Mouse (Mus musculus) liver, embryonic 16.5 days (tissue): Measurements from ENCODE around the gene Akap9. TPM values are rescaled to one million over a fixed set of nuclear protein-coding genes. Genes with fewer than 3 reads are reported as not detected.

Experiments used
- ATAC-seq: fragments of 200-750 bp; cut with Nextera tagmentation; 2 replicates; pipeline ENCODE4 v1.8.0; 2017; ENCODE audit warnings: low read depth, mild to moderate bottlenecking, moderate number of reproducible peaks, moderate library complexity
- H3K27ac ChIP-seq: fragments of 300-500 bp; sonication (generic); 2 replicates; pipeline ENCODE4 v1.5.1; 2014; ENCODE audit warnings: mild to moderate bottlenecking, low read length
- H3K27me3 ChIP-seq: fragments of 300-500 bp; sonication (generic); 2 replicates; pipeline ENCODE4 v1.6.1; 2014; ENCODE audit warnings: low read depth, low read length, mixed read lengths; ENCODE audit not compliant: control insufficient read depth, insufficient read depth
- H3K36me3 ChIP-seq: fragments of 300-500 bp; sonication (generic); 2 replicates; pipeline ENCODE4 v1.6.1; 2014; ENCODE audit warnings: mild to moderate bottlenecking; ENCODE audit not compliant: control insufficient read depth, insufficient read depth
- H3K4me1 ChIP-seq: fragments of 300-500 bp; sonication (generic); 2 replicates; pipeline ENCODE4 v1.6.1; 2014; ENCODE audit warnings: low read depth, low read length, mixed read lengths; ENCODE audit not compliant: control insufficient read depth
- H3K4me2 ChIP-seq: fragments of 300-500 bp; sonication (generic); 2 replicates; pipeline ENCODE4 v1.6.1; 2014; ENCODE audit warnings: low read depth, low read length, mixed read lengths
- H3K4me3 ChIP-seq: fragments of 300-500 bp; sonication (generic); 2 replicates; pipeline ENCODE4 v1.5.1; 2014; ENCODE audit warnings: low read depth, mild to moderate bottlenecking, low read length
- H3K9ac ChIP-seq: fragments of 300-500 bp; sonication (generic); 2 replicates; pipeline ENCODE4 v1.6.1; 2014; ENCODE audit warnings: low read depth, low read length
- H3K9me3 ChIP-seq: fragments of 300-500 bp; sonication (generic); replicated peaks from 2 replicates; pipeline ENCODE4 v1.6.1; 2016; ENCODE audit warnings: low read length; ENCODE audit not compliant: control insufficient read depth
- WGBS: fragments of 180-500 bp; shearing (Covaris S2); extraction: QIAGEN DNeasy Blood & Tissue Kit; methylation state at CpG from one replicate; pipeline ENCODE4 v1.1.7; 2014; ENCODE audit not compliant: insufficient replicate concordance; 5-methylcytosine and 5-hydroxymethylcytosine counted together
- polyA plus RNA-seq: library from polyadenylated mRNA; unstranded; fragments of >200 nt; fragmentation: Nextera tagmentation; extraction: Ambion mirVana; gene quantifications from 2 replicates; pipeline ENCODE4 v1.2.1, GENCODE M21; 2015

Gene Akap9
- polyA plus RNA-seq, 1 experiment from 2014 or later = 26.1 TPM

GRCm38 (mm10) chr5:3952498-3952897 is 24.6 kb downstream of the Akap9 start:
- H3K36me3 ChIP-seq = no peaks in the 10 kb centered on the region
- no peaks in the 10 kb centered on the region for H3K27me3 ChIP-seq
- no peak for ATAC-seq
- no peak overlapping the region for H3K4me2 ChIP-seq
- H3K27ac ChIP-seq = no peak overlapping the region
- no peak overlapping the region for H3K9ac ChIP-seq
- 80% methylated on average over 6 of the region's 6 CpGs for WGBS
- H3K9me3 ChIP-seq = no peaks in the 10 kb centered on the region
- no peak overlapping the region for H3K4me3 ChIP-seq
- no peaks in the 10 kb centered on the region for H3K4me1 ChIP-seq

GRCm38 (mm10) chr5:3954541-3954940 is 26.7 kb downstream of the Akap9 start:
- Histone ChIP-seq H3K27ac (no peak overlapping the region), H3K9me3 (no peaks in the 10 kb centered on the region), H3K36me3 (no peaks in the 10 kb centered on the region), H3K4me1 (no peaks in the 10 kb centered on the region), H3K4me3 (no peak overlapping the region), H3K4me2 (no peak overlapping the region), H3K9ac (no peak overlapping the region), H3K27me3 (no peaks in the 10 kb centered on the region)
- no peak for ATAC-seq
- WGBS = 59% methylated on average over 1 of the region's 1 CpGs

- no peak for ATAC-seq
- no peak overlapping the region for H3K4me3 ChIP-seq
- H3K4me2 ChIP-seq = no peak overlapping the region
- no peaks in the 10 kb centered on the region for H3K27me3 ChIP-seq
- H3K27ac ChIP-seq = no peak overlapping the region
- H3K4me1 ChIP-seq = no peaks in the 10 kb centered on the region
- no peaks in the 10 kb centered on the region; the same call in none of the 2 replicates for H3K36me3 ChIP-seq
- no peak overlapping the region for H3K9ac ChIP-seq
- no peaks in the 10 kb centered on the region for H3K9me3 ChIP-seq
- 88% methylated on average over 7 of the region's 7 CpGs for WGBS
Observed at GRCm38 (mm10) chr5:3961286-3961685, 33.4 kb downstream of the Akap9 start.

- no peak for ATAC-seq
- Histone ChIP-seq H3K9me3 (no peaks in the 10 kb centered on the region), H3K4me2 (no peak overlapping the region), H3K9ac (no peak overlapping the region), H3K27ac (no peak overlapping the region), H3K4me3 (no peak overlapping the region), H3K27me3 (no peaks in the 10 kb centered on the region), H3K36me3 (no peaks in the 10 kb centered on the region; the same call in 1 of the 2 replicates), H3K4me1 (no peaks in the 10 kb centered on the region)
- WGBS = 70% methylated on average over 9 of the region's 9 CpGs
Observed at GRCm38 (mm10) chr5:3968415-3968814, 40.6 kb downstream of the Akap9 start.

- 77% methylated on average over 6 of the region's 6 CpGs for WGBS
- Histone ChIP-seq H3K4me2 (no peak overlapping the region), H3K9me3 (no peaks in the 10 kb centered on the region), H3K9ac (no peak overlapping the region), H3K27ac (no peak overlapping the region), H3K36me3 (no peaks in the 10 kb centered on the region; the same call in 1 of the 2 replicates), H3K27me3 (no peaks in the 10 kb centered on the region), H3K4me3 (no peak overlapping the region), H3K4me1 (no peaks in the 10 kb centered on the region)
- no peak for ATAC-seq
Observed at GRCm38 (mm10) chr5:3969114-3969513, 41.3 kb downstream of the Akap9 start.

- peaks cover under 1% of the 10 kb centered on the region; the same call in 1 of the 2 replicates for H3K36me3 ChIP-seq
- no peaks in the 10 kb centered on the region for H3K9me3 ChIP-seq
- no peak overlapping the region for H3K4me3 ChIP-seq
- H3K27me3 ChIP-seq = no peaks in the 10 kb centered on the region
- 30% methylated on average over 2 of the region's 2 CpGs for WGBS
- ATAC-seq = no peak
- no peak overlapping the region for H3K9ac ChIP-seq
- H3K4me2 ChIP-seq = no peak overlapping the region
- H3K27ac ChIP-seq = no peak overlapping the region
- H3K4me1 ChIP-seq = no peaks in the 10 kb centered on the region
Observed at GRCm38 (mm10) chr5:3970936-3971335, 43.1 kb downstream of the Akap9 start.

- H3K27me3 ChIP-seq = no peaks in the 10 kb centered on the region
- H3K36me3 ChIP-seq = peaks cover 5% of the 10 kb centered on the region; the same call in 1 of the 2 replicates
- no peaks in the 10 kb centered on the region for H3K4me1 ChIP-seq
- WGBS = 64% methylated on average over 5 of the region's 5 CpGs
- H3K4me3 ChIP-seq = no peak overlapping the region
- ATAC-seq = no peak
- H3K27ac ChIP-seq = no peak overlapping the region
- no peak overlapping the region for H3K9ac ChIP-seq
- H3K9me3 ChIP-seq = no peaks in the 10 kb centered on the region
- no peak overlapping the region for H3K4me2 ChIP-seq
Observed at GRCm38 (mm10) chr5:3973764-3974163, 45.9 kb downstream of the Akap9 start.

GRCm38 (mm10) chr5:3974896-3975295 is 47.0 kb downstream of the Akap9 start:
- Histone ChIP-seq H3K9me3 (no peaks in the 10 kb centered on the region), H3K4me3 (no peak overlapping the region), H3K4me2 (no peak overlapping the region), H3K9ac (no peak overlapping the region), H3K36me3 (peaks cover 5% of the 10 kb centered on the region; the same call in 1 of the 2 replicates), H3K27me3 (no peaks in the 10 kb centered on the region), H3K4me1 (no peaks in the 10 kb centered on the region), H3K27ac (no peak overlapping the region)
- WGBS = 68% methylated on average over 6 of the region's 6 CpGs
- ATAC-seq = no peak

GRCm38 (mm10) chr5:3976111-3976510 is 48.3 kb downstream of the Akap9 start:
- Histone ChIP-seq H3K36me3 (peaks cover 5% of the 10 kb centered on the region; the same call in 1 of the 2 replicates), H3K4me3 (no peak overlapping the region), H3K9ac (no peak overlapping the region), H3K27ac (no peak overlapping the region), H3K27me3 (no peaks in the 10 kb centered on the region), H3K9me3 (no peaks in the 10 kb centered on the region), H3K4me1 (no peaks in the 10 kb centered on the region), H3K4me2 (no peak overlapping the region)
- 79% methylated on average over 8 of the region's 8 CpGs for WGBS
- no peak for ATAC-seq
